Mouse (Mus musculus): ENCODE results near the gene Stbd1. TPM values are rescaled to one million over a fixed set of nuclear protein-coding genes. Genes with fewer than 3 reads are reported as not detected.

Gene Stbd1
- polyA plus RNA-seq, 1 experiment, result 2.7 TPM

GRCm38 (mm10) chr5:92595026-92595425 lies 7.8 kb upstream of the Stbd1 start:
- TF ChIP-seq EP300 (IDR thresholded peaks at IDR 0.05; ENCODE audit: insufficient read depth, low read depth, low read length), result no peak
- no peak for TF ChIP-seq POLR2A (IDR thresholded peaks at IDR 0.05; ENCODE audit: insufficient read depth, low read length)
- no peak for TF ChIP-seq CTCF (IDR thresholded peaks at IDR 0.05; ENCODE audit: low read depth, low read length)
- H3K4me1 ChIP-seq (ENCODE audit: control insufficient read depth, insufficient read depth, low read length), result no peaks in the 10 kb centered on the region
- H3K4me3 ChIP-seq (ENCODE audit: low read depth, low read length), result no peak overlapping the region
- H3K36me3 ChIP-seq (ENCODE audit: control insufficient read depth, insufficient read depth, low read length, poor library complexity, severe bottlenecking), result no peaks in the 10 kb centered on the region
- H3K9ac ChIP-seq (ENCODE audit: low read depth, poor library complexity, severe bottlenecking), result no peak overlapping the region
- no peak overlapping the region for H3K27ac ChIP-seq (ENCODE audit: insufficient read depth, low read length)
- H3K27me3 ChIP-seq (ENCODE audit: control insufficient read depth, insufficient read depth, low read length, poor library complexity, severe bottlenecking), result no peaks in the 10 kb centered on the region
- H3K9me3 ChIP-seq (replicated peaks; ENCODE audit: control insufficient read depth, insufficient read depth, low read length, poor library complexity, severe bottlenecking), result no peaks in the 10 kb centered on the region

GRCm38 (mm10) chr5:92596865-92597264 lies 6.0 kb upstream of the Stbd1 start:
- no peak overlapping the region for H3K9ac ChIP-seq (ENCODE audit: low read depth, poor library complexity, severe bottlenecking)
- no peaks in the 10 kb centered on the region for H3K9me3 ChIP-seq (replicated peaks; ENCODE audit: control insufficient read depth, insufficient read depth, low read length, poor library complexity, severe bottlenecking)
- no peak overlapping the region for H3K4me3 ChIP-seq (ENCODE audit: low read depth, low read length)
- peaks cover 3% of the 10 kb centered on the region for H3K27me3 ChIP-seq (ENCODE audit: control insufficient read depth, insufficient read depth, low read length, poor library complexity, severe bottlenecking)
- TF ChIP-seq POLR2A (IDR thresholded peaks at IDR 0.05; ENCODE audit: insufficient read depth, low read length) (no peak), CTCF (IDR thresholded peaks at IDR 0.05; ENCODE audit: low read depth, low read length) (no peak), EP300 (IDR thresholded peaks at IDR 0.05; ENCODE audit: insufficient read depth, low read depth, low read length) (no peak)
- H3K36me3 ChIP-seq (ENCODE audit: control insufficient read depth, insufficient read depth, low read length, poor library complexity, severe bottlenecking), result no peaks in the 10 kb centered on the region
- H3K27ac ChIP-seq (ENCODE audit: insufficient read depth, low read length), result no peak overlapping the region
- no peaks in the 10 kb centered on the region for H3K4me1 ChIP-seq (ENCODE audit: control insufficient read depth, insufficient read depth, low read length)

- H3K9me3 ChIP-seq (replicated peaks; ENCODE audit: control insufficient read depth, insufficient read depth, low read length, poor library complexity, severe bottlenecking), result no peaks in the 10 kb centered on the region
- H3K9ac ChIP-seq (ENCODE audit: low read depth, poor library complexity, severe bottlenecking), result no peak overlapping the region
- H3K4me3 ChIP-seq (ENCODE audit: low read depth, low read length), result no peak overlapping the region
- TF ChIP-seq EP300 (IDR thresholded peaks at IDR 0.05; ENCODE audit: insufficient read depth, low read depth, low read length) (no peak), POLR2A (IDR thresholded peaks at IDR 0.05; ENCODE audit: insufficient read depth, low read length) (no peak), CTCF (IDR thresholded peaks at IDR 0.05; ENCODE audit: low read depth, low read length) (no peak)
- H3K27me3 ChIP-seq (ENCODE audit: control insufficient read depth, insufficient read depth, low read length, poor library complexity, severe bottlenecking), result peaks cover 5% of the 10 kb centered on the region
- no peak overlapping the region for H3K27ac ChIP-seq (ENCODE audit: insufficient read depth, low read length)
- no peaks in the 10 kb centered on the region for H3K36me3 ChIP-seq (ENCODE audit: control insufficient read depth, insufficient read depth, low read length, poor library complexity, severe bottlenecking)
- no peaks in the 10 kb centered on the region for H3K4me1 ChIP-seq (ENCODE audit: control insufficient read depth, insufficient read depth, low read length)
Measured at GRCm38 (mm10) chr5:92599030-92599429, 3.8 kb upstream of the Stbd1 start.

- Histone ChIP-seq H3K4me1 (ENCODE audit: control insufficient read depth, insufficient read depth, low read length) (no peaks in the 10 kb centered on the region), H3K9ac (ENCODE audit: low read depth, poor library complexity, severe bottlenecking) (no peak overlapping the region), H3K9me3 (replicated peaks; ENCODE audit: control insufficient read depth, insufficient read depth, low read length, poor library complexity, severe bottlenecking) (no peaks in the 10 kb centered on the region), H3K4me3 (ENCODE audit: low read depth, low read length) (no peak overlapping the region), H3K36me3 (ENCODE audit: control insufficient read depth, insufficient read depth, low read length, poor library complexity, severe bottlenecking) (no peaks in the 10 kb centered on the region), H3K27ac (ENCODE audit: insufficient read depth, low read length) (no peak overlapping the region), H3K27me3 (ENCODE audit: control insufficient read depth, insufficient read depth, low read length, poor library complexity, severe bottlenecking) (peaks cover 5% of the 10 kb centered on the region)
- TF ChIP-seq EP300 (IDR thresholded peaks at IDR 0.05; ENCODE audit: insufficient read depth, low read depth, low read length), result no peak
- no peak for TF ChIP-seq CTCF (IDR thresholded peaks at IDR 0.05; ENCODE audit: low read depth, low read length)
- no peak for TF ChIP-seq POLR2A (IDR thresholded peaks at IDR 0.05; ENCODE audit: insufficient read depth, low read length)
Measured at GRCm38 (mm10) chr5:92604452-92605247, 1.8 kb downstream of the Stbd1 start.

- no peaks in the 10 kb centered on the region for H3K4me1 ChIP-seq (ENCODE audit: control insufficient read depth, insufficient read depth, low read length)
- no peaks in the 10 kb centered on the region for H3K9me3 ChIP-seq (replicated peaks; ENCODE audit: control insufficient read depth, insufficient read depth, low read length, poor library complexity, severe bottlenecking)
- no peak overlapping the region for H3K9ac ChIP-seq (ENCODE audit: low read depth, poor library complexity, severe bottlenecking)
- no peaks in the 10 kb centered on the region for H3K27me3 ChIP-seq (ENCODE audit: control insufficient read depth, insufficient read depth, low read length, poor library complexity, severe bottlenecking)
- H3K4me3 ChIP-seq (ENCODE audit: low read depth, low read length), result no peak overlapping the region
- no peaks in the 10 kb centered on the region for H3K36me3 ChIP-seq (ENCODE audit: control insufficient read depth, insufficient read depth, low read length, poor library complexity, severe bottlenecking)
- TF ChIP-seq POLR2A (IDR thresholded peaks at IDR 0.05; ENCODE audit: insufficient read depth, low read length) (no peak), CTCF (IDR thresholded peaks at IDR 0.05; ENCODE audit: low read depth, low read length) (no peak)
- no peak overlapping the region for H3K27ac ChIP-seq (ENCODE audit: insufficient read depth, low read length)
Measured at GRCm38 (mm10) chr5:92607492-92608229, 4.8 kb downstream of the Stbd1 start.

- Histone ChIP-seq H3K9me3 (replicated peaks; ENCODE audit: control insufficient read depth, insufficient read depth, low read length, poor library complexity, severe bottlenecking) (peaks cover 4% of the 10 kb centered on the region), H3K36me3 (ENCODE audit: control insufficient read depth, insufficient read depth, low read length, poor library complexity, severe bottlenecking) (no peaks in the 10 kb centered on the region), H3K9ac (ENCODE audit: low read depth, poor library complexity, severe bottlenecking) (no peak overlapping the region), H3K27me3 (ENCODE audit: control insufficient read depth, insufficient read depth, low read length, poor library complexity, severe bottlenecking) (no peaks in the 10 kb centered on the region), H3K4me1 (ENCODE audit: control insufficient read depth, insufficient read depth, low read length) (no peaks in the 10 kb centered on the region), H3K4me3 (ENCODE audit: low read depth, low read length) (no peak overlapping the region), H3K27ac (ENCODE audit: insufficient read depth, low read length) (no peak overlapping the region)
- TF ChIP-seq CTCF (IDR thresholded peaks at IDR 0.05; ENCODE audit: low read depth, low read length) (no peak), EP300 (IDR thresholded peaks at IDR 0.05; ENCODE audit: insufficient read depth, low read depth, low read length) (no peak)
Measured at GRCm38 (mm10) chr5:92612756-92613155, 9.9 kb downstream of the Stbd1 start.
